Mouse (Mus musculus): Measurements from ENCODE around the gene Ankrd42. TPM values are rescaled to one million over a fixed set of nuclear protein-coding genes. Genes with fewer than 3 reads are reported as not detected.

The Ankrd42 gene
- polyA plus RNA-seq, 1 experiment, result 0.03 TPM

DNA sequence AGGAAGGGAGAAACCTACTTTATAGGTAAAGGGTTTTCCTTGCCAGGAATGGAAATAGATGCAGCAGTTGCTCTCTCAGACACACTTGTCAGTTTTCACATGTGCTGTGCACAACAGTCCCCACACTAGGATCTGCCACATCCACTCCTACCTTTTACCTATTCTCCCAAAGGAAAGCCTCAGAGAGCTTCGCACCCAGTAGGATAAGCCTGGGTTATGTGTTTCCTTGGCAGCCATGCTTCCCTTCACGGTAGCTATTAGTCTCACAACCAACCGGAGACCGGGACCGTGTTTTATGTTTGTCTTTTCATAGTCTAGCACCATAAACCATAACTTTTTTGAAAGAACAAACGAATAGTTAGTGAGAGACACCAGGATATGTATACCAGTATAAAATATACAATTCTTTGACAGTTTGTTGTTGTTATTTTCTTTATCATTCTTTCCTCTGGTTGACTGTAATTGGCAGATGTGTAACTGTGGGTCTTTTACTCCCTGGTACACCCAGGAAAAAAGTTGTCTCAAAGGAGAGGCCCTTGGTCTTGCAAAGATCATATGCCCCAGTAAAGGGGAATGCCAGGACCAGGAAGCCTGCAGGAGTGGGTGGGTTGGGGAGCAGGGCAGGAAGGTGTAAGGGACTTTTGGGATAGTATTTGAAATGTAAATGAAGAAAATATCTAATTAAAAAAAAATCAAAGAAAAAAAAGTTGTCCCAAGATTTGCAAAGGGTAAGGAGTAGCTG lies 86.5 kb downstream of the Ankrd42 start:
- Histone ChIP-seq H3K4me1 (ENCODE audit: control insufficient read depth) (no peaks in the 10 kb centered on the region), H3K27me3 (ENCODE audit: control insufficient read depth) (no peaks in the 10 kb centered on the region; the same call in 1 of the 2 replicates), H3K4me3 (replicated peaks) (no peak overlapping the region), H3K36me3 (ENCODE audit: control insufficient read depth) (no peaks in the 10 kb centered on the region), H3K9me3 (ENCODE audit: control insufficient read depth, low read length) (no peaks in the 10 kb centered on the region)
- no peak for TF ChIP-seq TAL1 (IDR thresholded peaks at IDR 0.05; ENCODE audit: low read length)
- TF ChIP-seq GATA1 (IDR thresholded peaks at IDR 0.05; ENCODE audit: low read length), result no peak

DNA sequence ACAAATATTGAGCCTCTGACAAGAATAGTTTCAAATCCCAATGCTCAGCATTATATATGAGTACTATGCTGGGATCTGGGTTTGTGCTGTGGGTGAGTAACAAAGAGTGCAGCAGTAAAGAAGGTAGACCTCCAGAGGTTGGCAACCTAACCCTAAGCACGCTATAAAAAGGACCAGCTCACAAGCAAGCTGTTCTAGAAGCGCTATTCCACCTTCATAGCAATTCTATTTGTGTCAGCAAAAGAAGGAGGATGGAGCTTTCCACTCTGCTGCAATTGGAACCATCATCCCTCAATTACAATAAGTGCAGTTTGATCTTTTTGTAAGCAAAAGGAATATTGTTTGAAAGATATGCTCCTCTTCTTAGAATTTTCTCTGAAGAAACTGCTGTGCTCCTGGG lies 90.2 kb downstream of the Ankrd42 start:
- TF ChIP-seq TAL1 (IDR thresholded peaks at IDR 0.05; ENCODE audit: low read length) (no peak), GATA1 (IDR thresholded peaks at IDR 0.05; ENCODE audit: low read length) (no peak)
- H3K4me1 ChIP-seq (ENCODE audit: control insufficient read depth), result no peaks in the 10 kb centered on the region
- H3K36me3 ChIP-seq (ENCODE audit: control insufficient read depth), result no peaks in the 10 kb centered on the region
- H3K9me3 ChIP-seq (ENCODE audit: control insufficient read depth, low read length), result no peaks in the 10 kb centered on the region
- no peak overlapping the region for H3K4me3 ChIP-seq (replicated peaks)
- H3K27me3 ChIP-seq (ENCODE audit: control insufficient read depth), result no peaks in the 10 kb centered on the region; the same call in 1 of the 2 replicates

DNA sequence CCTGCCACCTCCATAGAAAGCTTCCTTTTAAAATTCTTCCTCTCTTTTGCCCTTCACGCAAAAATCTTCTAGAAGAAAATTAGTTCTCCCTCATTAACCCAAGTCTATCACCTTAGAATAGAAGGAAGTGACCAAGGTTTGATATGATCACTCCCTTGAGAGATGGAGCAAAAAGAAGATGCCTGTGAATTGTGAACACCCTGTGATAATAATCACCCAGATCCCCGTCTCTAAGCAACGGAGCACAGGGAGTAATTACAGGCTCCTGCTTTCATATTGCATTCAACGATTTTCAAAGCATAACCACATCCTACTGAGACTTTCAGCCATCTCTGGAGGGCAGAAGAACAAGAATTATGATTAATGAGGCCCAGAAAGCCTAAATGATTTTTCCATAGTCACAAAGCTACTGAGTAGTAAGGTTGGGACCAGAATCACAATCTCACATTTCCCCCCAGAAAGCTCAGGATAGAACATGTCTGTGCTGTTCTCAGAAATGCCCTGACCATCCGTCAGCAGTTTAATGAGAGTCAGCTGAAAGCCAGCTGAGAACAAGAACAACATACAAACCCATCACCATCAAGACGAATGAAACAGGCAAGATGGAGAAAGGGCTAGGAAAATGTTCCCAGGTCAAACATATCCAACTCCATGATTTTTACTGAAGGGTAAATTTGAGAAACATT lies 104.4 kb downstream of the Ankrd42 start:
- no peak overlapping the region for H3K4me3 ChIP-seq (replicated peaks)
- no peaks in the 10 kb centered on the region for H3K36me3 ChIP-seq (ENCODE audit: control insufficient read depth)
- H3K9me3 ChIP-seq (ENCODE audit: control insufficient read depth, low read length), result no peaks in the 10 kb centered on the region
- H3K4me1 ChIP-seq (ENCODE audit: control insufficient read depth), result no peaks in the 10 kb centered on the region
- H3K27me3 ChIP-seq (ENCODE audit: control insufficient read depth), result no peaks in the 10 kb centered on the region
- TF ChIP-seq TAL1 (IDR thresholded peaks at IDR 0.05; ENCODE audit: low read length) (no peak), GATA1 (IDR thresholded peaks at IDR 0.05; ENCODE audit: low read length) (no peak)

Other genes with a start within 250 kb of the Ankrd42 start
- gene Ccdc90b, start 76.0 kb downstream of the Ankrd42 start, polyA plus RNA-seq (2012), result 0.57 and 0.66 TPM in 2 replicates
- gene Pcf11, start 32.8 kb upstream of the Ankrd42 start, polyA plus RNA-seq (2012), result 5.5 and 6.1 TPM in 2 replicates
- 0.09 and 0.18 TPM in 2 replicates for gene Rab30, start 104.5 kb upstream of the Ankrd42 start, polyA plus RNA-seq (2012)
- 0.14 and 0.55 TPM in 2 replicates for gene Ddias, start 237.1 kb upstream of the Ankrd42 start, polyA plus RNA-seq (2012)
- gene Prcp, start 237.3 kb upstream of the Ankrd42 start, polyA plus RNA-seq (2012), result 1.4 and 2.6 TPM in 2 replicates

All from erythroblast, embryonic 14.5 days (primary cell).